17 mouse cellular contexts compared by ENCODE assay signal in the genomic region with DNA sequence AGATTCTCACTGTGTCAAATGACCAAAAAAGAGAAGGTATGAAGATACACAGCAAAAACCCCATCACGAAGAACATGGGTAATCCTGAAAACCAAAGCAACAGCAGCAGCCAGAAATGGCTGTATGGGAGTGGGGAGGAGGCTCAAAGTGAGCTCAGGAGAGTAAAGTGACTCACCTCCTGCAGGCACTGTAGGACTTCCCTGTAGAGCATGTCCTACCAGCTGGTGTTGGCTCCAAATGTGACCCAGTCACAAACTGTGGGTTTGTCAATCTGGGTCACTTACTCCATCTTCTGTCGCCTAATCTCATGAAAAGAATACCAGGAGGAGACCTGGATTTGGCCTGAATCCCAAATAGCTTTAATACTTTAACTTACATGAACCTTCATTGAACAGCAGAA.
"Had no signal": no experiment of that assay in that cellular context is flagged by ENCODE, and none has a peak within 500 bp of the region (broad histone marks: within the 10 kb centered on the region; RNA-seq: fewer than 3 reads in every experiment).

No protein-coding gene starts in this region.

- H3K9me3 ChIP-seq: midbrain, embryonic 10.5 days; midbrain, embryonic 12.5 days; neural tube, embryonic 13.5 days; neural tube, embryonic 15.5 days had no signal

- H3K4me3 ChIP-seq: midbrain, embryonic 10.5 days; midbrain, embryonic 12.5 days; myocyte; neural tube, embryonic 13.5 days; neural tube, embryonic 15.5 days had no signal

- H3K9ac ChIP-seq: lung, embryonic 14.5 days; midbrain, embryonic 12.5 days; neural tube, embryonic 13.5 days; neural tube, embryonic 15.5 days had no signal

- ATAC-seq: midbrain, embryonic 16.5 days had no signal

- H3K4me2 ChIP-seq: lung, embryonic 14.5 days; midbrain, embryonic 12.5 days; neural tube, embryonic 13.5 days; neural tube, embryonic 15.5 days had no signal

- H3K27ac ChIP-seq: midbrain, embryonic 10.5 days; midbrain, embryonic 12.5 days; neural tube, embryonic 13.5 days; neural tube, embryonic 15.5 days had no signal

- H3K4me1 ChIP-seq: midbrain, embryonic 10.5 days; midbrain, embryonic 12.5 days; neural tube, embryonic 13.5 days had no signal

- H3K36me3 ChIP-seq: midbrain, embryonic 10.5 days; midbrain, embryonic 12.5 days; neural tube, embryonic 13.5 days; neural tube, embryonic 15.5 days had no signal

- DNase-seq: lung, adult 18-20 months; lung, embryonic 14.5 days; lung, postnatal 10 days; lung, postnatal 4 days; midbrain, embryonic 14.5 days; retina, postnatal 1 day; right cerebral cortex, adult 18-20 months; spleen, adult 18-20 months; thymus, adult 2 months; thymus, postnatal 25 days; thymus, postnatal 4 days had no signal

- H3K27me3 ChIP-seq: midbrain, embryonic 12.5 days; neural tube, embryonic 13.5 days; neural tube, embryonic 15.5 days had no signal
